31 mouse cellular contexts compared by ENCODE assay signal in genomic region chr4:138788381-138788780, GRCm38 (mm10). TPM values are rescaled to one million over a fixed set of nuclear protein-coding genes. Genes with fewer than 3 reads are reported as not detected.
"Had no signal": no experiment of that assay in that cellular context is flagged by ENCODE, and none has a peak within 500 bp of the region (broad histone marks: within the 10 kb centered on the region; RNA-seq: fewer than 3 reads in every experiment).

No protein-coding gene starts in this region.

- H3K4me3 ChIP-seq: heart, embryonic 10.5 days; heart, embryonic 12.5 days; heart, embryonic 13.5 days; heart, embryonic 15.5 days; hindbrain, embryonic 10.5 days; hindbrain, embryonic 12.5 days; hindbrain, embryonic 13.5 days; hindbrain, embryonic 15.5 days; intestine, embryonic 15.5 days; kidney, embryonic 15.5 days had no signal

- DNase-seq: heart, postnatal 10 days; heart, postnatal 14 days; heart, postnatal 36 days; heart, postnatal 4 days; kidney, adult 11 months; kidney, adult 18-20 months; kidney, adult 2 months; kidney, adult 8-10 months; kidney, adult 9 months; kidney, postnatal 10 days; kidney, postnatal 14 days; kidney, postnatal 25 days; kidney, postnatal 36 days; kidney, postnatal 4 days; layer of hippocampus, postnatal 36 days had no signal

- H3K27ac ChIP-seq: heart, embryonic 10.5 days; heart, embryonic 13.5 days; heart, embryonic 15.5 days; hindbrain, embryonic 10.5 days; hindbrain, embryonic 12.5 days; hindbrain, embryonic 13.5 days; hindbrain, embryonic 14.5 days; hindbrain, embryonic 15.5 days; hindbrain, postnatal 0 days; intestine, embryonic 15.5 days; kidney, embryonic 15.5 days; kidney, postnatal 0 days had no signal

RNA-seq across cellular contexts. Expression of gene Pla2g2d, which starts 12.8 kb away (rescaled TPM):
- total RNA-seq: heart, postnatal 10 days; heart, postnatal 4 days; hematopoietic stem cell, adult 5-6 weeks; layer of hippocampus, postnatal 10 days had no signal

RNA-seq across cellular contexts. Expression of gene Pla2g2f, which starts 31.0 kb away (rescaled TPM):
- total RNA-seq: hematopoietic stem cell, adult 5-6 weeks; hindbrain, postnatal 0 days; layer of hippocampus, postnatal 10 days; left cerebral cortex, adult 8-10 months had no signal

RNA-seq across cellular contexts. Expression of gene Ubxn10, which starts 51.4 kb away (rescaled TPM):
- total RNA-seq: hematopoietic stem cell, adult 5-6 weeks had no signal
